Mouse (Mus musculus) monocyte, adult 5-6 weeks (primary cell): Measurements from ENCODE around the gene Fgf11. TPM values are rescaled to one million over a fixed set of nuclear protein-coding genes. Genes with fewer than 3 reads are reported as not detected.

ENCODE experiments used
- ATAC-seq: fragments of 153-309, 156-312 bp; replicated peaks from 2 replicates; pipeline ENCODE4 v1.8.0; 2017; ENCODE audit warnings: mild to moderate bottlenecking; ENCODE audit not compliant: low TSS enrichment, insufficient number of reproducible peaks, severe bottlenecking, poor library complexity, low FRiP score
- total RNA-seq: library from RNA; stranded (forward); fragments of 200-1000, 200-491, 200-594 nt; gene quantifications from 3 replicates; pipeline ENCODE4 v1.2.3, GENCODE M21; 2017

Gene Fgf11
- total RNA-seq, 1 experiment from 2014 or later: not detected

- peak; percentile 95 for ATAC-seq
Observed at GRCm38 (mm10) chr11:69795168-69795982, 6.3 kb downstream of the Fgf11 start, which contains the start of gene Chrnb1. Chrnb1 (minus strand) TSS chr11:69795943.

- no peak for ATAC-seq
Observed at GRCm38 (mm10) chr11:69793429-69793828, 8.2 kb downstream of the Fgf11 start.

- ATAC-seq: no peak
Observed at GRCm38 (mm10) chr11:69791420-69791819, 10.2 kb downstream of the Fgf11 start.

GRCm38 (mm10) chr11:69789431-69789830 lies 12.2 kb downstream of the Fgf11 start:
- no peak for ATAC-seq

GRCm38 (mm10) chr11:69787306-69787705 lies 14.4 kb downstream of the Fgf11 start:
- ATAC-seq: no peak

- peak; percentile 77 for ATAC-seq
Observed at GRCm38 (mm10) chr11:69784793-69785272, 16.8 kb downstream of the Fgf11 start.

- ATAC-seq: no peak
Observed at GRCm38 (mm10) chr11:69781828-69782227, 19.8 kb downstream of the Fgf11 start.

GRCm38 (mm10) chr11:69778985-69779384 lies 22.7 kb downstream of the Fgf11 start:
- ATAC-seq: no peak

GRCm38 (mm10) chr11:69778258-69778982 lies 23.2 kb downstream of the Fgf11 start:
- no peak for ATAC-seq

- ATAC-seq: peak; percentile 47; the same call in 1 of the 2 replicates
Observed at GRCm38 (mm10) chr11:69777504-69778257, 24.0 kb downstream of the Fgf11 start.

- no peak for ATAC-seq
Observed at GRCm38 (mm10) chr11:69776488-69776887, 25.2 kb downstream of the Fgf11 start.

GRCm38 (mm10) chr11:69775716-69776115 lies 25.9 kb downstream of the Fgf11 start:
- no peak for ATAC-seq

GRCm38 (mm10) chr11:69774961-69775360 lies 26.7 kb downstream of the Fgf11 start:
- no peak for ATAC-seq

GRCm38 (mm10) chr11:69767625-69767909 lies 34.1 kb downstream of the Fgf11 start:
- ATAC-seq: no peak

GRCm38 (mm10) chr11:69766872-69767624 lies 34.6 kb downstream of the Fgf11 start:
- no peak for ATAC-seq

GRCm38 (mm10) chr11:69766126-69766609 lies 35.5 kb downstream of the Fgf11 start:
- ATAC-seq: 0 out of 2 replicates have a peak, but pooled peaks have one; percentile 25

- ATAC-seq: no peak; the same call in 1 of the 2 replicates
Observed at GRCm38 (mm10) chr11:69765221-69766125, 36.2 kb downstream of the Fgf11 start, which contains the start of gene Zbtb4. Zbtb4 (plus strand) TSS chr11:69765912.
